Mouse (Mus musculus): Measurements from ENCODE around the gene Cox19.

DNA sequence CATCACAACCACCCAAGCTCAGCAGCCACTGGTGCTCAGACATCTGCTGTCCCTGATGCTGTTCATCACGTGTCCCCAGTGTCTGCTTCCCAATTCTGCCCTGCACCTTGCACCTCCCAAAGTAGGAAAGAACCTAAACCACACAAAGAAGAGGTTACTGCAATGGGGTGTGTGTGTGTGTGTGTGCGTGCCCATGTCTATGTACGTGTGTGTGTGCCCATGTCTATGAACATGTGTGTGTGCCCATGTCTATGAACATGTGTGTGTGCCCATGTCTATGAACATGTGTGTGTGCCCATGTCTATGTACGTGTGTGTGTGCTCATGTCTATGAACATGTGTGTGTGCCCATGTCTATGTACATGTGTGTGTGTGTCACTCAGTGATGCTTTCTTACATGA lies 44.3 kb upstream of the Cox19 start:
- TF ChIP-seq POLR2A (IDR thresholded peaks at IDR 0.05; ENCODE audit: low read depth, low read length) (no peak), CTCF (IDR thresholded peaks at IDR 0.05; ENCODE audit: borderline replicate concordance, insufficient read depth, low read length) (no peak)
